In the genomic region with DNA sequence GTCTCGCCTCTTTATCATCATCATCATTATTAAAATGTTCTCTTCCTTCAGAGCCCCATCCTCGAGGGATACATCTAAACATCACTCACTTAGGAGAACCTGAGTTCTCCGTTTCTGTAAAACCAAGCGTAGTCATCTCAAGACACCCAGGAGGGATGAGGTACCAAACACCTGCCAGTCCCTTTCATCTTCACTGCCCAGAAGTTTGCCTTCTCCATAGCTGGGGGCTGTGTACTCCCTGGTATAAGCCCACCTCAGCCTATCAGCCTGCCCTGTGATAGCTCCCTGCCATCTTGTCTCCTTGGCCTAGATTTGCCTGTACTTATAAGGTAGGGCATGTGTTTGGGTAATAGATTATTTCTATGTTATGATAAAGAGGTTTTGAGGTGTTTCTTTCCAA, we compare ENCODE assay signal across 8 mouse cellular contexts. TPM values are rescaled to one million over a fixed set of nuclear protein-coding genes. Genes with fewer than 3 reads are reported as not detected.
DNase-seq lines count a peak whose midpoint lies in the region; ATAC-seq and TF ChIP-seq lines count a peak whose summit lies in the region.

No protein-coding gene starts in this region.

- no peak for TF ChIP-seq CTCF in E14TG2a.4 (conservative IDR thresholded peaks at IDR 0.05; ENCODE audit: low read length)
- no peak for TF ChIP-seq CTCF in heart, postnatal 0 days (IDR thresholded peaks at IDR 0.05; ENCODE audit: low read depth)

- no peaks in the 10 kb centered on the region for H3K36me3 ChIP-seq in E14TG2a.4 (ENCODE audit: insufficient read depth, low read length)
- H3K36me3 ChIP-seq in heart, postnatal 0 days (replicated peaks; ENCODE audit: control insufficient read depth, insufficient read depth, low read length), result no peaks in the 10 kb centered on the region

- H3K27me3 ChIP-seq in E14TG2a.4 (ENCODE audit: insufficient read depth, low read length), result peaks cover 19% of the 10 kb centered on the region
- no peaks in the 10 kb centered on the region for H3K27me3 ChIP-seq in heart, postnatal 0 days (ENCODE audit: control insufficient read depth, insufficient read depth, low read length)

- peak; percentile 84 for DNase-seq in heart, adult 11 months
- DNase-seq in heart, postnatal 10 days, result no peak
- no peak for DNase-seq in heart, postnatal 0 days (ENCODE audit: low spot score)
- DNase-seq in urinary bladder, postnatal 14 days (ENCODE audit: low spot score), result no peak
- no peak for DNase-seq in thymus, adult 18-20 months
- DNase-seq in layer of hippocampus, adult 9-11 months, result no peak

- peak overlapping the region; percentile 84; the same call in 1 of the 2 replicates for H3K9ac ChIP-seq in heart, postnatal 0 days (replicated peaks; ENCODE audit: low read depth, low read length)

- 16% methylated on average over 4 of the region's 4 CpGs for WGBS in heart, postnatal 0 days

- peaks cover 29% of the 10 kb centered on the region for H3K9me3 ChIP-seq in E14TG2a.4 (ENCODE audit: low read length)
- no peaks in the 10 kb centered on the region for H3K9me3 ChIP-seq in heart, postnatal 0 days (replicated peaks; ENCODE audit: control insufficient read depth, low read length)

- H3K4me2 ChIP-seq in heart, postnatal 0 days (ENCODE audit: low read depth, low read length), result peak overlapping the region; percentile 85

- intact Hi-C loops in heart, postnatal 10 days (cut with DNase I), result no loop called here

- TF ChIP-seq EP300 in heart, postnatal 0 days (IDR thresholded peaks at IDR 0.05; ENCODE audit: low read depth), result no peak

- no peak overlapping the region for H3K27ac ChIP-seq in heart, postnatal 0 days (ENCODE audit: low read depth)

- H3K4me1 ChIP-seq in E14TG2a.4 (replicated peaks; ENCODE audit: low read depth, low read length), result peaks cover 9% of the 10 kb centered on the region
- H3K4me1 ChIP-seq in heart, postnatal 0 days (ENCODE audit: control insufficient read depth, insufficient read depth), result peaks cover 12% of the 10 kb centered on the region

- no peak for ATAC-seq in heart, postnatal 0 days (ENCODE audit: insufficient read depth, low read depth)
- ATAC-seq in megakaryocyte, adult 5-6 weeks (ENCODE audit: poor library complexity, severe bottlenecking), result peak; percentile 7; the same call in 1 of the 2 replicates

- peak overlapping the region; percentile 85 for H3K4me3 ChIP-seq in E14TG2a.4 (replicated peaks; ENCODE audit: low read length)
- H3K4me3 ChIP-seq in heart, postnatal 0 days (ENCODE audit: low read depth, low read length), result peak overlapping the region; percentile 86

RNA-seq across cellular contexts. Expression of gene Eps15, which starts 1.1 kb away (rescaled TPM):
- total RNA-seq in heart, postnatal 10 days (2021), result 10 to 100 TPM; 51.5 to 54.9 TPM
- 14.0 and 26.2 TPM in 2 replicates for total RNA-seq in heart, postnatal 0 days (2014; rRNA removed; ENCODE audit: low replicate concordance)
- polyA plus RNA-seq in heart, postnatal 0 days (2015; fragmentation: Nextera tagmentation; extraction: Ambion mirVana), result 17.4 and 18.2 TPM in 2 replicates
- 127 and 129 TPM in 2 replicates for total RNA-seq in megakaryocyte, adult 5-6 weeks (2015)
- 103 and 126 TPM in 2 replicates for total RNA-seq in megakaryocyte, adult 5-6 weeks (2017)

RNA-seq across cellular contexts. Expression of gene Calr4, which starts 46.9 kb away (rescaled TPM):
- total RNA-seq in heart, postnatal 10 days (2021), result under 1 TPM in 1 of 2 experiments, not detected in 1; 0.22 TPM
- total RNA-seq in heart, postnatal 0 days (2014; rRNA removed; ENCODE audit: low replicate concordance), result not detected in 2 replicates
- polyA plus RNA-seq in heart, postnatal 0 days (2015; fragmentation: Nextera tagmentation; extraction: Ambion mirVana), result not detected in 2 replicates
- total RNA-seq in megakaryocyte, adult 5-6 weeks (2015), result 0.07 and 0.14 TPM in 2 replicates
- 0.55 TPM in 1 of 2 replicates, not detected in the other for total RNA-seq in megakaryocyte, adult 5-6 weeks (2017)
